Mouse (Mus musculus): ENCODE results near the gene Adamts14.

GRCm38 (mm10) chr10:61274532-61274931, 1.3 kb upstream of the Adamts14 start:
- TF ChIP-seq POLR2A (IDR thresholded peaks at IDR 0.05; ENCODE audit: borderline replicate concordance, low read depth, low read length) (no peak), CTCF (IDR thresholded peaks at IDR 0.05; ENCODE audit: low read depth, low read length) (no peak)
